Mouse (Mus musculus) liver, embryonic 15.5 days (tissue): Measurements from ENCODE around the gene Tsc2. TPM values are rescaled to one million over a fixed set of nuclear protein-coding genes. Genes with fewer than 3 reads are reported as not detected.
"Not testable (repeated sequence)": the region's sequence is repeated elsewhere in the genome, so short reads cannot be mapped to it uniquely, and the experiment has no call there.

Source experiments
- ATAC-seq: fragments of 200-750 bp; cut with Nextera tagmentation; 2 replicates; pipeline ENCODE4 v1.8.0; 2017; ENCODE audit warnings: moderate number of reproducible peaks, mild to moderate bottlenecking, moderate library complexity; ENCODE audit not compliant: insufficient read depth
- H3K27ac ChIP-seq: fragments of 300-500 bp; sonication (generic); replicated peaks from 2 replicates; pipeline ENCODE4 v1.5.1; 2015; ENCODE audit warnings: mild to moderate bottlenecking, inconsistent platforms
- H3K27me3 ChIP-seq: fragments of 300-500 bp; sonication (generic); 2 replicates; pipeline ENCODE4 v1.6.1; 2015; ENCODE audit warnings: mild to moderate bottlenecking, inconsistent platforms
- H3K36me3 ChIP-seq: fragments of 300-500 bp; sonication (generic); replicated peaks from 2 replicates; pipeline ENCODE4 v1.6.1; 2015; ENCODE audit warnings: moderate library complexity, mild to moderate bottlenecking, inconsistent platforms
- H3K4me1 ChIP-seq: fragments of 300-500 bp; sonication (generic); replicated peaks from 2 replicates; pipeline ENCODE4 v1.6.1; 2015; ENCODE audit warnings: inconsistent platforms
- H3K4me2 ChIP-seq: fragments of 300-500 bp; sonication (generic); 2 replicates; pipeline ENCODE4 v1.6.1; 2015; ENCODE audit warnings: moderate library complexity, mild to moderate bottlenecking, inconsistent platforms
- H3K4me3 ChIP-seq: fragments of 300-500 bp; sonication (generic); replicated peaks from 2 replicates; pipeline ENCODE4 v1.5.1; 2015; ENCODE audit warnings: mild to moderate bottlenecking, inconsistent platforms
- H3K9ac ChIP-seq: fragments of 300-500 bp; sonication (generic); 2 replicates; pipeline ENCODE4 v1.6.1; 2015; ENCODE audit warnings: moderate library complexity, mild to moderate bottlenecking, inconsistent platforms
- H3K9me3 ChIP-seq: fragments of 300-500 bp; sonication (generic); replicated peaks from 2 replicates; pipeline ENCODE4 v1.6.1; 2016; ENCODE audit warnings: inconsistent platforms
- WGBS: fragments of 180-500 bp; shearing (Covaris S2); methylation state at CpG from one replicate; pipeline ENCODE4 v1.1.7; 2015; ENCODE audit warnings: mixed read lengths; ENCODE audit not compliant: insufficient replicate concordance; 5-methylcytosine and 5-hydroxymethylcytosine counted together
- polyA plus RNA-seq: library from polyadenylated mRNA; unstranded; fragments of >200 nt; fragmentation: Nextera tagmentation; extraction: Ambion mirVana; gene quantifications from 2 replicates; pipeline ENCODE4 v1.2.1, GENCODE M21; 2015

Gene Tsc2
- polyA plus RNA-seq, 1 experiment from 2014 or later = 18.8 TPM

DNA sequence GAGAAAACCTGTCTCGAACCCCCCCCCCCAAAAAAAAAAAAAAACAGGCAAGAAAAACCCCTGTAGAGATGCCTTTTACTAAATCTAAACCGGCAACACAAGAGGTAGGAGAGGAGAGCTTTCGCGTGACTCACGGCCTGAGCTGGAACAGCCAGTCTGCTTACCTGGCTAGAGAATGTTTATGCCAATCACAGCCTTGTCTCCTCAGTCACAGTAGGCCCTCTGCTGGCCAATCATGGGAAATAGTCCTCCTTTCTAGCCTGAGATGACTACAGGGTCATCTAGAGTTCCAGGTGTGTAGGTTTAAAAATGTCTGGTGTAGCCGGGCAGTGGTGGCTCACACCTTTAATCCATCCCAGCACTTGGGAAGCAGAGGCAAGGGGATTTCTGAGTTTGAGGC, 35.0 kb upstream of the Tsc2 start:
- no peak overlapping the region for H3K4me2 ChIP-seq
- 17% methylated on average over 6 of the region's 6 CpGs for WGBS
- H3K36me3 ChIP-seq = no peaks in the 10 kb centered on the region
- H3K9ac ChIP-seq = no peak overlapping the region
- no peak overlapping the region for H3K27ac ChIP-seq
- H3K4me1 ChIP-seq = peaks cover 44% of the 10 kb centered on the region
- no peaks in the 10 kb centered on the region for H3K9me3 ChIP-seq
- peaks cover 5% of the 10 kb centered on the region; the same call in 1 of the 2 replicates for H3K27me3 ChIP-seq
- H3K4me3 ChIP-seq = no peak overlapping the region
- ATAC-seq = no peak

DNA sequence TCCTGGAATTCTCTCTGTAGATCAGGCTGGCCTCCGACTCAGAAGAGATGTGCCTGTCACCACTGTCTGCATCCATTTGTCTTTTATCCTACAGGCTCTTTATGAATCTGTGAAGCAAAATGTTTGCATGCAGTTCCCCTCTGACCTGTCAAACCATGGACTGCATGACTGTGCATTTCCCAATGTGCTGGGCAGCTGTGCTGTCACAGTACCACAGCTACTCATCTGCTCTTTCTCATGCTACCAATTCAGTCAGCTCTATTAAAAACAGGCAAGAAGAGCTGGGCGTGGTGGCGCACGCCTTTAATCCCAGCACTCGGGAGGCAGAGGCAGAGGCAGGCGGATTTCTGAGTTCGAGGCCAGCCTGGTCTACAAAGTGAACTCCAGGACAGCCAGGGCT, 34.6 kb upstream of the Tsc2 start:
- 55% methylated on average over 7 of the region's 7 CpGs for WGBS
- not testable (repeated sequence) for H3K36me3 ChIP-seq

GRCm38 (mm10) chr17:24658017-24658758, 25.8 kb upstream of the Tsc2 start, which contains the start of gene Npw:
Gene Npw, minus strand, starts transcription at chr17:24658457.
- Histone ChIP-seq H3K4me3 (peak within 1 kb of the TSS; percentile 40), H3K27ac (no peak within 1 kb of the TSS), H3K4me1 (peaks cover 16% of the 10 kb centered on the region), H3K4me2 (peak within 1 kb of the TSS; percentile 70), H3K9me3 (no peaks in the 10 kb centered on the region), H3K36me3 (no peaks in the 10 kb centered on the region), H3K9ac (peak within 1 kb of the TSS; percentile 20; the same call in 1 of the 2 replicates), H3K27me3 (peaks cover 61% of the 10 kb centered on the region)
- 3% methylated on average over 47 of the region's 47 CpGs for WGBS
- 0 out of 2 replicates have a peak, but pooled peaks have one; percentile 12 for ATAC-seq

More for the DNA sequence above, 34.6 kb upstream of the Tsc2 start:
- H3K9ac ChIP-seq, ATAC-seq, H3K9me3 ChIP-seq, H3K4me2 ChIP-seq, H3K27ac ChIP-seq, H3K27me3 ChIP-seq, H3K4me3 ChIP-seq: not testable (repeated sequence)
- H3K4me1 ChIP-seq = peaks cover 40% of the 10 kb centered on the region

DNA sequence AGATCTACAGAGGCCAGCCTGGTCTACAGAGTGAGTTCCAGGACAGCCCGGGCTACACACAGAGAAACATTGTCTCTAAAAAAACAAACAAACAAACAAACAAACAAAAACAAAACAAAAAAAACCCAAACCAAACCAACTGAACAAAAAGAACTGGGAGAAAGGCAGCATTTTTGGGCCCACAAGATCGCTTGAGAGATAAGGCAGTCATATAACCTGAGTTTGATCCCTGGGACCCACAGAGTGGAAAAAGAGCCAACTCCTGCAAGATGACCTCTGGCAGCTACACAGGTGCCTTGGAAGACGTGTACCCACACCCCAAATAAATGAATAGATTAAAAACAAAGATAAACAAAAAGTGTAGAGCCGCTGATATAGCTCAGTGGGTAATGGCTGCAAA, 22.5 kb upstream of the Tsc2 start:
- Histone ChIP-seq H3K4me2 (no peak overlapping the region), H3K4me1 (peaks cover 26% of the 10 kb centered on the region), H3K9ac (no peak overlapping the region), H3K27me3 (peaks cover 81% of the 10 kb centered on the region), H3K4me3 (no peak overlapping the region), H3K27ac (no peak overlapping the region), H3K36me3 (no peaks in the 10 kb centered on the region), H3K9me3 (no peaks in the 10 kb centered on the region)
- 60% methylated on average over 4 of the region's 4 CpGs for WGBS
- ATAC-seq = no peak

GRCm38 (mm10) chr17:24653967-24654710, 21.7 kb upstream of the Tsc2 start:
- peaks cover 32% of the 10 kb centered on the region for H3K4me1 ChIP-seq
- 0 out of 2 replicates have a peak, but pooled peaks have one; percentile 24 for ATAC-seq
- no peak overlapping the region; the same call in 1 of the 2 replicates for H3K4me3 ChIP-seq
- H3K4me2 ChIP-seq = peak overlapping the region; percentile 57
- no peaks in the 10 kb centered on the region for H3K36me3 ChIP-seq
- WGBS = 6% methylated on average over 19 of the region's 19 CpGs
- no peaks in the 10 kb centered on the region for H3K9me3 ChIP-seq
- no peak overlapping the region for H3K9ac ChIP-seq
- no peak overlapping the region for H3K27ac ChIP-seq
- H3K27me3 ChIP-seq = peaks cover 81% of the 10 kb centered on the region

- Histone ChIP-seq H3K4me2 (no peak overlapping the region), H3K4me1 (peaks cover 30% of the 10 kb centered on the region), H3K27ac (no peak overlapping the region), H3K9ac (no peak overlapping the region), H3K27me3 (peaks cover 77% of the 10 kb centered on the region), H3K4me3 (no peak overlapping the region), H3K9me3 (no peaks in the 10 kb centered on the region), H3K36me3 (no peaks in the 10 kb centered on the region)
- 38% methylated on average over 3 of the region's 3 CpGs for WGBS
- ATAC-seq = no peak
These were observed 19.4 kb upstream of the Tsc2 start for GRCm38 (mm10) chr17:24651835-24652234.

- WGBS = 56% methylated on average over 4 of the region's 4 CpGs
- Histone ChIP-seq H3K9me3 (no peaks in the 10 kb centered on the region), H3K4me3 (no peak overlapping the region), H3K27ac (no peak overlapping the region), H3K36me3 (no peaks in the 10 kb centered on the region), H3K9ac (no peak overlapping the region), H3K4me2 (peak overlapping the region; percentile 76; the same call in 1 of the 2 replicates), H3K4me1 (peaks cover 30% of the 10 kb centered on the region), H3K27me3 (peaks cover 69% of the 10 kb centered on the region)
- no peak for ATAC-seq
These were observed 18.3 kb upstream of the Tsc2 start for GRCm38 (mm10) chr17:24650766-24651165.

DNA sequence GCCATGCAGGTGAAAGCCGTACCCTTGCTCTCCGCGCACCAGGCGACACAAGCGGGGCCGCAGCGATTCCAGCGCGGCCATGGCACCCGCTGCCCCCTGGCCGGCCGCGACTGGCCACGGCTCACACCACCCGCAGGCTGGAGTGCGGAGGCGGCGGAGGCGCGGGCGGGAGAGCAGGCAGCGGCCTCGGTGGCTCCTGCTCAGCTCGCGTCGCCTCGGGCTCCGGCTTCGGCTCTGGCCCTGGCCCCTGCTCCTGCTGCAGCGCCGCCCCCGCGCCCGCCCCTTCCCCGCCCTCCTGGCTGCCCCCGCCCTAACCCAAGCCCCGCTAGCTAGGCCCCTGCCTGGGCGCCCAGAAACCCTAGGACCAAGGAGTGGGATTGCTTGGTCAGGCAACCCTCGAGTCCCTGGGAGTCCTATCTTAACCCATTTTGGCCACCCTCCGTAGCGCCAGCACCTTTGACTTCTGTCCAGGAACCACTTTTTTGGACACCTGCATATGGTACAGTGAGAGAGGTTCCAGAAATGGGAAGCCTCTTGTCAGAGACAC, 17.7 kb upstream of the Tsc2 start, which contains the start of gene Slc9a3r2:
Slc9a3r2 (minus strand) TSS at position 258 of the 547 bp plus-strand sequence.
- Histone ChIP-seq H3K4me2 (peak within 1 kb of the TSS; percentile 76), H3K4me3 (peak within 1 kb of the TSS; percentile 59), H3K27me3 (peaks cover 67% of the 10 kb centered on the region), H3K27ac (0 out of 2 replicates have a peak within 1 kb of the TSS, but pooled peaks have one; percentile 6), H3K9ac (peak within 1 kb of the TSS; percentile 47; the same call in 1 of the 2 replicates), H3K4me1 (peaks cover 35% of the 10 kb centered on the region), H3K9me3 (no peaks in the 10 kb centered on the region), H3K36me3 (no peaks in the 10 kb centered on the region)
- peak; percentile 60 for ATAC-seq
- under 1% methylated on average over 40 of the region's 41 CpGs for WGBS

DNA sequence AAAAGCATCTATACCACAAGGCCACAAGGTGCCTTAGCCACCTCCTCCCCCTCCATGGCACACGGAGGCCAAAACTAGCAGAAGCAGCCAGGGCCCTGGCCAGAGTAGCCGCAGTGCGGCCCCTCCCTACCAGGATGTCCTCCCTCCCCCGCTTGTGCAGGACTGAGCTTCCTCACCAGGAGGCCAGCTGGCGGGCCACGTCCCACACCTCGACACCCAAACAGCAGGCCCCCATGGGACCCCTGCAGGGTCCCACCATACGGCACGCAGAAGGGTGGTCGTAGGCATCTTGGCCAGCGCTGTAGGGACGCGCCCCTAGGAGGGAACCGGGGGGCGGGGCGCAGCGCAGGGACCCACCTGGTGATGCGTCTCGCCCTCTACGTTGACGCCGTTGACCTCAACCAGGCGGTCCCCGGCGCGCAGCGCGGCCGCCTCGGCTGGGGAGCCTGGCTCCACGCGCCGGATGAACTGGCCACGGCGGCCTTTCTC, 17.2 kb upstream of the Tsc2 start:
- Histone ChIP-seq H3K27me3 (peaks cover 62% of the 10 kb centered on the region), H3K9ac (peak overlapping the region; percentile 47; the same call in 1 of the 2 replicates), H3K4me1 (peaks cover 41% of the 10 kb centered on the region), H3K27ac (0 out of 2 replicates have a peak overlapping the region, but pooled peaks have one; percentile 6), H3K4me2 (peak overlapping the region; percentile 76), H3K4me3 (peak overlapping the region; percentile 59), H3K36me3 (no peaks in the 10 kb centered on the region), H3K9me3 (no peaks in the 10 kb centered on the region)
- ATAC-seq = 0 out of 2 replicates have a peak, but pooled peaks have one; percentile 2
- WGBS = 1% methylated on average over 35 of the region's 35 CpGs

GRCm38 (mm10) chr17:24648731-24649377, 16.4 kb upstream of the Tsc2 start:
- H3K4me3 ChIP-seq = peak overlapping the region; percentile 59
- ATAC-seq = no peak
- WGBS = 62% methylated on average over 10 of the region's 10 CpGs
- H3K9me3 ChIP-seq = no peaks in the 10 kb centered on the region
- H3K4me2 ChIP-seq = peak overlapping the region; percentile 76
- H3K27ac ChIP-seq = no peak overlapping the region
- no peaks in the 10 kb centered on the region for H3K36me3 ChIP-seq
- no peak overlapping the region for H3K9ac ChIP-seq
- H3K27me3 ChIP-seq = peaks cover 62% of the 10 kb centered on the region
- H3K4me1 ChIP-seq = peaks cover 43% of the 10 kb centered on the region
